Mouse (Mus musculus): ENCODE measurements at regions not wholly inside any gene's neighbourhood (a gene's known extent, or its start where the extent isn't known, plus 50 kb on each side); places are given as distances from the start of the nearest gene placed in this dataset.
"Not testable (repeated sequence)": the region's sequence is repeated elsewhere in the genome, so short reads cannot be mapped to it uniquely, and the experiment has no call there.

- DNase-seq, result not testable (repeated sequence)
These were observed 297.1 kb upstream of the Olfr1507 start for GRCm38 (mm10) chr14:52792600-52792999.

- DNase-seq, result not testable (repeated sequence)
These were observed 296.3 kb upstream of the Olfr1507 start for GRCm38 (mm10) chr14:52791828-52792227.

GRCm38 (mm10) chr14:52782832-52783231 is 287.3 kb upstream of the Olfr1507 start:
- DNase-seq, result not testable (repeated sequence)

- DNase-seq, result not testable (repeated sequence)
These were observed 280.3 kb upstream of the Olfr1507 start for GRCm38 (mm10) chr14:52775816-52776215.

GRCm38 (mm10) chr14:52769450-52769849 is 273.9 kb upstream of the Olfr1507 start:
- not testable (repeated sequence) for DNase-seq

- not testable (repeated sequence) for DNase-seq
These were observed 256.6 kb upstream of the Olfr1507 start for GRCm38 (mm10) chr14:52752159-52752558.

GRCm38 (mm10) chr14:52726680-52727079 is 231.1 kb upstream of the Olfr1507 start:
- DNase-seq, result not testable (repeated sequence)

GRCm38 (mm10) chr14:52724988-52725387 is 229.4 kb upstream of the Olfr1507 start:
- not testable (repeated sequence) for DNase-seq

GRCm38 (mm10) chr14:52720640-52721039 is 225.1 kb upstream of the Olfr1507 start:
- peak; percentile 3 to 10 for DNase-seq

- not testable (repeated sequence) for DNase-seq
These were observed 205.3 kb upstream of the Olfr1507 start for GRCm38 (mm10) chr14:52700851-52701250.

GRCm38 (mm10) chr14:52683636-52684035 is 188.1 kb upstream of the Olfr1507 start:
- not testable (repeated sequence) for DNase-seq

GRCm38 (mm10) chr14:52654355-52654754 is 158.8 kb upstream of the Olfr1507 start:
- no peak for DNase-seq

- DNase-seq, result no peak
These were observed 142.6 kb upstream of the Olfr1507 start for GRCm38 (mm10) chr14:52638179-52638578.

GRCm38 (mm10) chr14:52622184-52622583 is 126.6 kb upstream of the Olfr1507 start:
- DNase-seq, result no peak

- no peak for DNase-seq
These were observed 84.8 kb upstream of the Olfr1507 start for GRCm38 (mm10) chr14:52580319-52580718.

GRCm38 (mm10) chr14:52566920-52567319 is 71.4 kb upstream of the Olfr1507 start:
- no peak for DNase-seq

- no peak for DNase-seq
These were observed 70.1 kb upstream of the Olfr1507 start for GRCm38 (mm10) chr14:52565606-52566005.

GRCm38 (mm10) chr14:52556340-52556739 is 60.8 kb upstream of the Olfr1507 start:
- DNase-seq, result not testable (repeated sequence)

- DNase-seq, result no peak
These were observed 57.9 kb upstream of the Olfr1507 start for GRCm38 (mm10) chr14:52553399-52553798.

GRCm38 (mm10) chr14:52547933-52548332 is 52.4 kb upstream of the Olfr1507 start:
- no peak for DNase-seq
